Mouse (Mus musculus) MEL (cell line): ENCODE results near the gene Pde4dip.

Source experiments
- BHLHE40 ChIP-seq: IDR thresholded peaks from 2 replicates; pipeline ENCODE4 v1.6.1; 2012; ENCODE audit warnings: low read depth, mild to moderate bottlenecking, inconsistent platforms, low read length, improper control_type of control experiment, borderline replicate concordance
- NELFE ChIP-seq: IDR thresholded peaks from 2 replicates; pipeline ENCODE4 v1.6.1; 2011; ENCODE audit warnings: low read depth, low read length, improper control_type of control experiment
- POLR2A ChIP-seq, 2 experiments: IDR thresholded peaks; 2 replicates each; pipeline ENCODE4 v1.6.1; 2011 to 2012; ENCODE audit warnings: low read length in 2 of 2, mild to moderate bottlenecking in 2 of 2, control low read depth in 1 of 2, improper control_type of control experiment in 1 of 2, low read depth in 1 of 2, moderate library complexity in 1 of 2; ENCODE audit not compliant: control insufficient read depth in 1 of 2, insufficient read depth in 1 of 2, poor library complexity in 1 of 2

DNA sequence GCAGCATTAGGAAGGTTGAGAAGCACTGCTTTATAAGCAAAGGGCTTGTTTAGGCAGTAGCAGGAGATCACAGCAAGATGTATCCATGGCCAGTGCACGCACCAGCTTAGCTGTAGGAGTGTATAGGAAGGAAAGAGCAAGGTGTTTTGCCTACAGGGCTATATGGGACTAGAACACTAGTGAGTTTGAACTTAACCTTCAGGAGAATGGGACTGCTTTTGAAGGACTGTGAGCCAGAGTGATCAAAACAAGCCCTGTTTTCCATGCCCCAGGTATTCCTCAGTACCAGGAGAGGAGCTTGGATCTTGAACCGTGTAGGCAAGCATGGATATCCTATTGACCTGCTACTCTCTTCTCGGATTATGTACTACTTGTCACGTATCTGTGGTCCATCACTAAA is 247.1 kb downstream of the Pde4dip start:
- TF ChIP-seq NELFE (no peak), POLR2A (IDR thresholded peaks at IDR 0.05; ENCODE audit: control insufficient read depth in 1 of 2, insufficient read depth in 1 of 2, low read depth in 1 of 2, low read length in 2 of 2, poor library complexity in 1 of 2) (no peak), BHLHE40 (no peak)
